Mouse (Mus musculus) kidney, adult 2 months (tissue): Measurements from ENCODE around the gene Ghrl.

Experiments
- CTCF ChIP-seq: fragments of 200-500 bp; conservative IDR thresholded peaks from 2 replicates; pipeline ENCODE4 v1.5.1; 2011; ENCODE audit warnings: low read depth, mild to moderate bottlenecking, control low read depth, low read length, moderate library complexity, mixed read lengths; ENCODE audit not compliant: insufficient read depth, insufficient read length
- POLR2A ChIP-seq: fragments of 200-500 bp; IDR thresholded peaks from one replicate; pipeline ENCODE4 v1.6.1; 2011; ENCODE audit warnings: low read depth, low read length, control low read depth

DNA sequence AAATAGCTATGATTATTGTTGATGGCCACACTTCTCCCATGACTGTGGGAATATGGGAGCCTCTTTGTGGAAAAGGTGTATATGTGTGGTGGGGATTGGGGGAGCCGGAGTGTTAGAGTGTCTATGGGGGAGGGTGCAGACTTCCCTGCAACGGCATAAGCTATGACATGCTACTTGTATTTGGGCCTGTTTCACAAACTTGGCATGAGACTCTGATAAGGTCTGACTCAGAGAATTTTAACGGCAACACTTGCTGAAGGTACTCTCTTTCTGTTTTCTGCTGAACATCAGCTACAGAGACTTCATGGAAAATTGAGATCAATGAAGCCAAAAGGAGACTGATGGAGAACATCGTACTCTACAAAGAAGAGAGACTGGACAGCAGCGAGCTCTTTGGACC lies 26.3 kb downstream of the Ghrl start:
- no peak for TF ChIP-seq CTCF
- no peak for TF ChIP-seq POLR2A
